Mouse (Mus musculus) heart, adult 2 months (tissue): ENCODE measurements around the gene Pvr. TPM values are rescaled to one million over a fixed set of nuclear protein-coding genes. Genes with fewer than 3 reads are reported as not detected.
"Not testable (repeated sequence)": the region's sequence is repeated elsewhere in the genome, so short reads cannot be mapped to it uniquely, and the experiment has no call there.

Experiments used
- DNase-seq, 2 experiments: peaks; one replicate each; pipeline ENCODE4 v3.0.0; 2021
- H3K27ac ChIP-seq: fragments of 200-600 bp; 2 replicates; pipeline ENCODE4 v1.8.1; 2022
- H3K27me3 ChIP-seq: fragments of 200-500 bp; 2 replicates; pipeline ENCODE4 v1.6.1; 2012; ENCODE audit warnings: mild to moderate bottlenecking, low read length, inconsistent platforms, mixed read lengths; ENCODE audit not compliant: control insufficient read depth, insufficient read depth
- H3K36me3 ChIP-seq: fragments of 200-500 bp; 2 replicates; pipeline ENCODE4 v1.6.1; 2012; ENCODE audit warnings: low read length, inconsistent platforms; ENCODE audit not compliant: control insufficient read depth, insufficient read depth
- H3K4me1 ChIP-seq: fragments of 200-500 bp; 2 replicates; pipeline ENCODE4 v1.6.1; 2011; ENCODE audit warnings: low read length; ENCODE audit not compliant: control insufficient read depth, insufficient read depth
- H3K4me3 ChIP-seq: fragments of 200-600 bp; 2 replicates; pipeline ENCODE4 v1.8.1; 2022
- H3K79me2 ChIP-seq: fragments of 200-500 bp; replicated peaks from 2 replicates; pipeline ENCODE4 v1.6.1; 2012; ENCODE audit warnings: mild to moderate bottlenecking, inconsistent platforms, low read length, moderate library complexity, mixed read lengths; ENCODE audit not compliant: control insufficient read depth, insufficient read depth
- H3K9ac ChIP-seq: fragments of 200-500 bp; 2 replicates; pipeline ENCODE4 v1.6.1; 2012; ENCODE audit warnings: low read depth, mild to moderate bottlenecking, control low read depth, inconsistent platforms, low read length, mixed read lengths
- CTCF ChIP-seq: fragments of 200-600 bp; IDR thresholded peaks from 2 replicates; pipeline ENCODE4 v1.8.1; 2022; ENCODE audit warnings: antibody characterized with exemption, mild to moderate bottlenecking, moderate library complexity
- EP300 ChIP-seq: fragments of 200-500 bp; IDR thresholded peaks from 2 replicates; pipeline ENCODE4 v1.6.1; 2011; ENCODE audit warnings: low read depth, low read length, control low read depth; ENCODE audit not compliant: insufficient read depth
- POLR2A ChIP-seq: fragments of 200-500 bp; IDR thresholded peaks from 2 replicates; pipeline ENCODE4 v1.6.1; 2011; ENCODE audit warnings: mild to moderate bottlenecking, low read depth, low read length, control low read depth; ENCODE audit not compliant: insufficient read depth
- WGBS: fragments of 180-500 bp; shearing (Covaris S2); methylation state at CpG from one replicate; pipeline ENCODE4 v1.1.7; 2018; 5-methylcytosine and 5-hydroxymethylcytosine counted together
- intact Hi-C: fragments of 180-260 bp; cut with DNase I; formaldehyde crosslinking; loops from one replicate; pipeline ENCODE4 v1.15.1; 2025
- polyA plus RNA-seq: library from polyadenylated mRNA; depleted of rRNA; stranded (reverse); fragments of >200 nt; gene quantifications from 2 replicates; pipeline ENCODE4 v1.2.3, GENCODE M21; 2012
- total RNA-seq, 2 experiments: library from RNA; stranded (reverse); gene quantifications; 2 replicates each; pipeline ENCODE4 v1.2.3; 2021

Pvr gene
- total and polyA plus RNA-seq, 3 experiments = 18.1 to 24.5 (median 20.1) TPM

- H3K9ac ChIP-seq = no peak overlapping the region
- no peak for DNase-seq
- H3K4me3 ChIP-seq = no peak overlapping the region
- no peaks in the 10 kb centered on the region for H3K27me3 ChIP-seq
- no peaks in the 10 kb centered on the region for H3K36me3 ChIP-seq
- TF ChIP-seq EP300 (no peak), CTCF (no peak), POLR2A (no peak)
- H3K27ac ChIP-seq = peak overlapping the region; percentile 5; the same call in 1 of the 2 replicates
- intact Hi-C loops = no loop called here
- H3K4me1 ChIP-seq = peaks cover 15% of the 10 kb centered on the region
- 34% methylated on average over 13 of the region's 13 CpGs for WGBS
- no peaks in the 10 kb centered on the region for H3K79me2 ChIP-seq
Measured at GRCm38 (mm10) chr7:19932133-19932876, 11.3 kb upstream of the Pvr start.

GRCm38 (mm10) chr7:19930481-19930880, 9.5 kb upstream of the Pvr start:
- H3K9ac ChIP-seq, H3K27me3 ChIP-seq, H3K27ac ChIP-seq, DNase-seq, H3K4me3 ChIP-seq, H3K79me2 ChIP-seq, intact Hi-C loops, H3K36me3 ChIP-seq: not testable (repeated sequence)
- WGBS = 64% methylated on average over 6 of the region's 6 CpGs
- peaks cover 16% of the 10 kb centered on the region for H3K4me1 ChIP-seq

GRCm38 (mm10) chr7:19928486-19928885, 7.5 kb upstream of the Pvr start:
- DNase-seq = no peak
- Histone ChIP-seq H3K4me1 (peaks cover 14% of the 10 kb centered on the region), H3K79me2 (no peaks in the 10 kb centered on the region), H3K36me3 (no peaks in the 10 kb centered on the region), H3K27ac (peak overlapping the region; percentile 79), H3K27me3 (no peaks in the 10 kb centered on the region), H3K4me3 (no peak overlapping the region), H3K9ac (no peak overlapping the region)
- intact Hi-C loops = no loop called here
- 59% methylated on average over 5 of the region's 5 CpGs for WGBS
- no peak for TF ChIP-seq EP300
- no peak for TF ChIP-seq CTCF
- no peak for TF ChIP-seq POLR2A

GRCm38 (mm10) chr7:19926849-19927480, 6.0 kb upstream of the Pvr start:
- no peaks in the 10 kb centered on the region for H3K79me2 ChIP-seq
- H3K4me1 ChIP-seq = peaks cover 12% of the 10 kb centered on the region
- TF ChIP-seq CTCF (no peak), POLR2A (no peak), EP300 (no peak)
- no peak overlapping the region for H3K4me3 ChIP-seq
- intact Hi-C loops = no loop called here
- H3K9ac ChIP-seq = no peak overlapping the region
- peak overlapping the region; percentile 74 for H3K27ac ChIP-seq
- DNase-seq = peak in 1 of 2 experiments; percentile 39
- H3K27me3 ChIP-seq = no peaks in the 10 kb centered on the region
- H3K36me3 ChIP-seq = no peaks in the 10 kb centered on the region
- WGBS = 0% methylated on average over 2 of the region's 2 CpGs

GRCm38 (mm10) chr7:19925376-19925775, 4.4 kb upstream of the Pvr start:
- H3K4me3 ChIP-seq = no peak overlapping the region
- intact Hi-C loops = no loop called here
- H3K4me1 ChIP-seq = peaks cover 10% of the 10 kb centered on the region
- 79% methylated on average over 1 of the region's 1 CpGs for WGBS
- no peaks in the 10 kb centered on the region for H3K79me2 ChIP-seq
- H3K27ac ChIP-seq = peak overlapping the region; percentile 2; the same call in 1 of the 2 replicates
- no peak for DNase-seq
- no peak overlapping the region for H3K9ac ChIP-seq
- no peaks in the 10 kb centered on the region for H3K27me3 ChIP-seq
- H3K36me3 ChIP-seq = no peaks in the 10 kb centered on the region
- TF ChIP-seq EP300 (no peak), CTCF (no peak), POLR2A (no peak)

GRCm38 (mm10) chr7:19923797-19924196, 2.8 kb upstream of the Pvr start:
- 0 out of 2 replicates have a peak, but pooled peaks cover 1% of the 10 kb centered on the region for H3K79me2 ChIP-seq
- DNase-seq = no peak
- peaks cover 12% of the 10 kb centered on the region for H3K4me1 ChIP-seq
- no peaks in the 10 kb centered on the region; the same call in 1 of the 2 replicates for H3K36me3 ChIP-seq
- no peak overlapping the region for H3K27ac ChIP-seq
- no peak overlapping the region for H3K4me3 ChIP-seq
- no peak overlapping the region for H3K9ac ChIP-seq
- TF ChIP-seq POLR2A (no peak), CTCF (no peak), EP300 (no peak)
- intact Hi-C loops = no loop called here
- no peaks in the 10 kb centered on the region for H3K27me3 ChIP-seq
- 38% methylated on average over 11 of the region's 15 CpGs for WGBS
